Mouse (Mus musculus) megakaryocyte, embryonic 14.5 days (primary cell): ENCODE results near the gene Rnd1.

ENCODE experiments used
- FLI1 ChIP-seq: IDR thresholded peaks from 2 replicates; pipeline ENCODE4 v1.6.1; 2012; ENCODE audit warnings: low read length, inconsistent platforms, mixed read lengths
- GATA1 ChIP-seq: IDR thresholded peaks from 3 replicates; pipeline ENCODE4 v1.6.1; 2012; ENCODE audit warnings: mixed read lengths, low read length, inconsistent platforms, borderline replicate concordance

DNA sequence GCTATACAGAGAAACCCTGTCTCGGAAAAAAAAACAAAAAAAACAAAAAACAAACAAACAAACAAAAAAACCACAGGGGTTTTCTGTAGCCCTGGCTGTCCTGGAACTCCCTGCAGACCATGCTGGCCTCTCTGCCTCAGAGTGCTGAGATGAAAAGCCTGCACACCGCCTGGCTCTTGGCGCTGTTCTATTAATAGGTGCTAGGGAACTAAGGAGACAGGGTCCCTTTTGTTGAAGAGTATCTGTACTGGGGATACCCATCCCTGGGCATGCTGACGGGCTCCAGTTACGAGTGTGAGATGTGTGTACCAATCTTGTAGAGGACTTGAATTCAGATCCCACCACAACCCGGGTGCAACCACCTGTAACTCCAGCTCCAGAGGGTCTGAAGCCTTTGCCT lies 61.5 kb downstream of the Rnd1 start:
- TF ChIP-seq GATA1 (no peak), FLI1 (no peak)
